Mouse (Mus musculus) C3H10T1/2 (cell line): ENCODE results near the gene Ptrh1. TPM values are rescaled to one million over a fixed set of nuclear protein-coding genes. Genes with fewer than 3 reads are reported as not detected.

ENCODE experiments used
- polyA plus RNA-seq, 2 experiments: library from polyadenylated mRNA; unstranded; fragments of >200 nt; fragmentation: generic; extraction: Trizol; gene quantifications; one replicate each; pipeline ENCODE4 v1.2.1; 2012; ENCODE audit warnings: missing spikeins in 2 of 2

Gene Ptrh1
- polyA plus RNA-seq, result 100 to 1,000 TPM in 1 of 2 experiments, 10 to 100 TPM in 1; 25.5 to 106 TPM

DNA sequence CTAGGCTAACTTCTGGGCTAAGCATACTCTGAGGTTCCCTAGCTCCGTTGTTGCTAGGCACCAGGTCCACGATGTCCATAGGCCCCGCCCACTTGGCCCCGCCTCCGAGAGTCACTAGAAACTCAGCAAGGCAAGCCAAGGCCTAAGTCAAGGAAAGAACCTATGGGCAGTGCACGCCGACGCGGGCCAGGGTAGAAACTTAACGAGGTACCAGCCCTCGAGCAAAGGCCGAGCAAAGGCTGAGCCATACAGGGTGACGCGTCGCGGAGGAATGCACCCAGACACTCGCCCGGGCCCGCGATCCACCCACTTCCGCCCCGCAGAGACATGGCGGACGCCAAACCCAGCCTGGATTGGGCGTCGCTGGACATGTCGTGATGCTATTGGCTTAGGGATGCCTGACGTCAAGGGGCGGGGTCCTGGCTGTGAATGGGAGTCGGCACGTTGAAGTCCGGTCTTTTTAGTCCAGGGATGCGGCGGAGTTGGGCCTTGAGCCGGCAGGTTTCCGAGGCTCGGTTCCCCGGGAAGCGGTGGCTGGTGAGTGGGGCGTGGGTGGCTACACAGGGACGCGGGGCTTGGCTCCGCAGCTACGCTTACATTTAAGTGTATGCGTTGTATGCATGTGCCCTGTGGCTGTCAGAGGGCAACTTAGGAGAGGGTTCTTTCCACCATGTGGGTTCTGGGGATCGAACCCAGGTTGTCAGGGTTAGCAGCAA lies at the start of gene Ptrh1, which contains the start of gene Ttc16:
Gene Ptrh1, plus strand, starts transcription at position 428 of the 716 bp plus-strand sequence.
Gene Ttc16, minus strand, starts transcription at position 275 of the 716 bp plus-strand sequence.

GRCm38 (mm10) chr2:32740916-32741272 lies 34.7 kb upstream of the Ptrh1 start, which contains the start of gene 6330409D20Rik:
Gene 6330409D20Rik (minus strand): TSS chr2:32741016.

GRCm38 (mm10) chr2:32757056-32757845 lies 18.3 kb upstream of the Ptrh1 start, which contains the start of gene Tor2a:
Gene Tor2a (plus strand): TSS chr2:32757234.

GRCm38 (mm10) chr2:32784048-32784681 lies 8.6 kb downstream of the Ptrh1 start, which contains the start of gene Cfap157:
Gene Cfap157 (minus strand): TSS chr2:32784428.

Other genes starting within 250 kb of the Ptrh1 start
- 10 to 100 TPM in 1 of 2 experiments, 1 to 10 TPM in 1; 1.3 to 21.5 TPM for gene Fam102a, start 240.5 kb upstream of the Ptrh1 start, polyA plus RNA-seq
- gene Dpm2, start 204.9 kb upstream of the Ptrh1 start, polyA plus RNA-seq, result 10 to 100 TPM; 67.1 to 95.0 TPM
- gene Pip5kl1, start 201.0 kb upstream of the Ptrh1 start, polyA plus RNA-seq, result under 1 TPM in 1 of 2 experiments, not detected in 1; 0.11 TPM
- gene 9430097D07Rik, start 200.1 kb upstream of the Ptrh1 start, polyA plus RNA-seq, result under 1 TPM; 0.04 to 0.06 TPM
- gene St6galnac4, start 188.7 kb upstream of the Ptrh1 start, polyA plus RNA-seq, result 10 to 100 TPM; 23.5 to 26.1 TPM
- 10 to 100 TPM; 34.3 to 60.3 TPM for gene St6galnac6, start 176.1 kb upstream of the Ptrh1 start, polyA plus RNA-seq
- gene Ak1, start 154.0 kb upstream of the Ptrh1 start, polyA plus RNA-seq, result 100 to 1,000 TPM in 1 of 2 experiments, 10 to 100 TPM in 1; 96.3 to 173 TPM
- gene Eng, start 129.2 kb upstream of the Ptrh1 start, polyA plus RNA-seq, result 1 to 10 TPM; 2.5 to 6.9 TPM
- 10 to 100 TPM; 19.7 to 19.9 TPM for gene Fpgs, start 71.6 kb upstream of the Ptrh1 start, polyA plus RNA-seq
- 10 to 100 TPM; 48.2 to 76.9 TPM for gene Cdk9, start 62.7 kb upstream of the Ptrh1 start, polyA plus RNA-seq
- gene Sh2d3c, start 54.7 kb upstream of the Ptrh1 start, polyA plus RNA-seq, result 10 to 100 TPM in 1 of 2 experiments, under 1 TPM in 1; 0.83 to 15.9 TPM
- under 1 TPM in 1 of 2 experiments, not detected in 1; 0.31 TPM for gene 6330409D20Rik, start 34.8 kb upstream of the Ptrh1 start, polyA plus RNA-seq
- 10 to 100 TPM; 20.9 to 46.0 TPM for gene Tor2a, start 18.6 kb upstream of the Ptrh1 start, polyA plus RNA-seq
- under 1 TPM; 0.04 to 0.38 TPM for gene Ttc16, start 153 bp upstream of the Ptrh1 start, polyA plus RNA-seq
- under 1 TPM; 0.42 to 0.48 TPM for gene Cfap157, start 8.6 kb downstream of the Ptrh1 start, polyA plus RNA-seq
- 10 to 100 TPM; 11.8 to 23.7 TPM for gene Stxbp1, start 71.5 kb downstream of the Ptrh1 start, polyA plus RNA-seq
- 100 to 1,000 TPM; 154 to 177 TPM for gene Fam129b, start 100.3 kb downstream of the Ptrh1 start, polyA plus RNA-seq
- 1,000 to 10,000 TPM; 3,072 to 3,868 TPM for gene Rpl12, start 185.8 kb downstream of the Ptrh1 start, polyA plus RNA-seq
- gene Lrsam1, start 185.8 kb downstream of the Ptrh1 start, polyA plus RNA-seq, result 10 to 100 TPM in 1 of 2 experiments, 1 to 10 TPM in 1; 3.3 to 13.3 TPM
- 10 to 100 TPM in 1 of 2 experiments, 1 to 10 TPM in 1; 7.0 to 18.1 TPM for gene Slc2a8, start 206.3 kb downstream of the Ptrh1 start, polyA plus RNA-seq